Mouse (Mus musculus): ENCODE measurements around the gene Best2. TPM values are rescaled to one million over a fixed set of nuclear protein-coding genes. Genes with fewer than 3 reads are reported as not detected.

Gene Best2
- polyA plus RNA-seq, 1 experiment from 2014 or later = not detected

- no peak overlapping the region for H3K4me2 ChIP-seq (replicated peaks; ENCODE audit: low read depth, low read length)
- H3K4me3 ChIP-seq (ENCODE audit: low read depth, low read length) = no peak overlapping the region
- no peaks in the 10 kb centered on the region for H3K9me3 ChIP-seq (ENCODE audit: control insufficient read depth, low read length)
- H3K4me1 ChIP-seq (replicated peaks; ENCODE audit: control insufficient read depth, insufficient read depth, low read length) = peaks cover 16% of the 10 kb centered on the region
- H3K27ac ChIP-seq (ENCODE audit: low read depth, low read length) = no peak overlapping the region
- no peak overlapping the region for H3K9ac ChIP-seq (ENCODE audit: low read depth, low read length)
- no peak for DNase-seq (ENCODE audit: low spot score)
- 18% methylated on average over 15 of the region's 15 CpGs for WGBS
- H3K36me3 ChIP-seq (ENCODE audit: control insufficient read depth, insufficient read depth, low read length) = no peaks in the 10 kb centered on the region
- no peak for ATAC-seq (ENCODE audit: low FRiP score)
- peaks cover 19% of the 10 kb centered on the region for H3K27me3 ChIP-seq (ENCODE audit: control insufficient read depth, insufficient read depth, low read length)
These were observed 25.0 kb downstream of the Best2 start for GRCm38 (mm10) chr8:84989311-84989731.

GRCm38 (mm10) chr8:84987903-84988302 lies 26.4 kb downstream of the Best2 start:
- Histone ChIP-seq H3K4me1 (replicated peaks; ENCODE audit: control insufficient read depth, insufficient read depth, low read length) (peaks cover 16% of the 10 kb centered on the region), H3K4me2 (replicated peaks; ENCODE audit: low read depth, low read length) (no peak overlapping the region), H3K9ac (ENCODE audit: low read depth, low read length) (no peak overlapping the region), H3K4me3 (ENCODE audit: low read depth, low read length) (no peak overlapping the region), H3K27ac (ENCODE audit: low read depth, low read length) (no peak overlapping the region), H3K27me3 (ENCODE audit: control insufficient read depth, insufficient read depth, low read length) (peaks cover 21% of the 10 kb centered on the region), H3K9me3 (ENCODE audit: control insufficient read depth, low read length) (no peaks in the 10 kb centered on the region), H3K36me3 (ENCODE audit: control insufficient read depth, insufficient read depth, low read length) (no peaks in the 10 kb centered on the region)
- no peak for ATAC-seq (ENCODE audit: low FRiP score)
- DNase-seq (ENCODE audit: low spot score) = no peak
- 69% methylated on average over 2 of the region's 2 CpGs for WGBS

GRCm38 (mm10) chr8:84987388-84987787 lies 26.9 kb downstream of the Best2 start:
- H3K4me3 ChIP-seq (ENCODE audit: low read depth, low read length) = no peak overlapping the region
- H3K27ac ChIP-seq (ENCODE audit: low read depth, low read length) = no peak overlapping the region
- H3K4me2 ChIP-seq (replicated peaks; ENCODE audit: low read depth, low read length) = no peak overlapping the region
- no peaks in the 10 kb centered on the region for H3K36me3 ChIP-seq (ENCODE audit: control insufficient read depth, insufficient read depth, low read length)
- no peak overlapping the region for H3K9ac ChIP-seq (ENCODE audit: low read depth, low read length)
- peaks cover 21% of the 10 kb centered on the region for H3K27me3 ChIP-seq (ENCODE audit: control insufficient read depth, insufficient read depth, low read length)
- no peak for DNase-seq (ENCODE audit: low spot score)
- no peak for ATAC-seq (ENCODE audit: low FRiP score)
- 83% methylated on average over 5 of the region's 5 CpGs for WGBS
- no peaks in the 10 kb centered on the region for H3K9me3 ChIP-seq (ENCODE audit: control insufficient read depth, low read length)
- H3K4me1 ChIP-seq (replicated peaks; ENCODE audit: control insufficient read depth, insufficient read depth, low read length) = peaks cover 16% of the 10 kb centered on the region

GRCm38 (mm10) chr8:84986379-84986945 lies 27.9 kb downstream of the Best2 start:
- H3K9me3 ChIP-seq (ENCODE audit: control insufficient read depth, low read length) = no peaks in the 10 kb centered on the region
- H3K4me1 ChIP-seq (replicated peaks; ENCODE audit: control insufficient read depth, insufficient read depth, low read length) = peaks cover 16% of the 10 kb centered on the region
- no peaks in the 10 kb centered on the region for H3K36me3 ChIP-seq (ENCODE audit: control insufficient read depth, insufficient read depth, low read length)
- peak overlapping the region; percentile 42 for H3K4me3 ChIP-seq (ENCODE audit: low read depth, low read length)
- no peak overlapping the region for H3K9ac ChIP-seq (ENCODE audit: low read depth, low read length)
- 44% methylated on average over 8 of the region's 8 CpGs for WGBS
- peaks cover 23% of the 10 kb centered on the region for H3K27me3 ChIP-seq (ENCODE audit: control insufficient read depth, insufficient read depth, low read length)
- H3K27ac ChIP-seq (ENCODE audit: low read depth, low read length) = no peak overlapping the region
- ATAC-seq (ENCODE audit: low FRiP score) (no peak), DNase-seq (ENCODE audit: low spot score) (no peak)
- peak overlapping the region; percentile 88 for H3K4me2 ChIP-seq (replicated peaks; ENCODE audit: low read depth, low read length)

GRCm38 (mm10) chr8:84985684-84986378 lies 28.5 kb downstream of the Best2 start:
- peaks cover 27% of the 10 kb centered on the region for H3K27me3 ChIP-seq (ENCODE audit: control insufficient read depth, insufficient read depth, low read length)

GRCm38 (mm10) chr8:84985049-84985683 lies 29.2 kb downstream of the Best2 start:
- DNase-seq (ENCODE audit: low spot score) = peak; percentile 34
- 0 out of 2 replicates have a peak overlapping the region, but pooled peaks have one; percentile 11 for H3K27ac ChIP-seq (ENCODE audit: low read depth, low read length)
- H3K9ac ChIP-seq (ENCODE audit: low read depth, low read length) = peak overlapping the region; percentile 52
- H3K4me2 ChIP-seq (replicated peaks; ENCODE audit: low read depth, low read length) = peak overlapping the region; percentile 88
- peaks cover 18% of the 10 kb centered on the region for H3K4me1 ChIP-seq (replicated peaks; ENCODE audit: control insufficient read depth, insufficient read depth, low read length)
- H3K36me3 ChIP-seq (ENCODE audit: control insufficient read depth, insufficient read depth, low read length) = no peaks in the 10 kb centered on the region
- H3K4me3 ChIP-seq (ENCODE audit: low read depth, low read length) = peak overlapping the region; percentile 42
- ATAC-seq (ENCODE audit: low FRiP score) = no peak
- under 1% methylated on average over 23 of the region's 23 CpGs for WGBS
- no peaks in the 10 kb centered on the region for H3K9me3 ChIP-seq (ENCODE audit: control insufficient read depth, low read length)
- peaks cover 33% of the 10 kb centered on the region for H3K27me3 ChIP-seq (ENCODE audit: control insufficient read depth, insufficient read depth, low read length)

More at GRCm38 (mm10) chr8:84985684-84986378, 28.5 kb downstream of the Best2 start:
- H3K27ac ChIP-seq (ENCODE audit: low read depth, low read length) = no peak overlapping the region
- peak overlapping the region; percentile 42 for H3K4me3 ChIP-seq (ENCODE audit: low read depth, low read length)
- under 1% methylated on average over 53 of the region's 53 CpGs for WGBS
- peaks cover 19% of the 10 kb centered on the region for H3K4me1 ChIP-seq (replicated peaks; ENCODE audit: control insufficient read depth, insufficient read depth, low read length)
- H3K36me3 ChIP-seq (ENCODE audit: control insufficient read depth, insufficient read depth, low read length) = no peaks in the 10 kb centered on the region
- H3K4me2 ChIP-seq (replicated peaks; ENCODE audit: low read depth, low read length) = peak overlapping the region; percentile 88
- DNase-seq (ENCODE audit: low spot score) = peak; percentile 82
- ATAC-seq (ENCODE audit: low FRiP score) = peak; percentile 21; the same call in 1 of the 2 replicates
- no peaks in the 10 kb centered on the region for H3K9me3 ChIP-seq (ENCODE audit: control insufficient read depth, low read length)
- peak overlapping the region; percentile 52 for H3K9ac ChIP-seq (ENCODE audit: low read depth, low read length)

GRCm38 (mm10) chr8:84984294-84985048 lies 29.9 kb downstream of the Best2 start:
- ATAC-seq (ENCODE audit: low FRiP score) (no peak), DNase-seq (ENCODE audit: low spot score) (no peak)
- Histone ChIP-seq H3K9me3 (ENCODE audit: control insufficient read depth, low read length) (no peaks in the 10 kb centered on the region), H3K27ac (ENCODE audit: low read depth, low read length) (no peak overlapping the region), H3K4me2 (replicated peaks; ENCODE audit: low read depth, low read length) (peak overlapping the region; percentile 88), H3K4me3 (ENCODE audit: low read depth, low read length) (no peak overlapping the region), H3K36me3 (ENCODE audit: control insufficient read depth, insufficient read depth, low read length) (no peaks in the 10 kb centered on the region), H3K27me3 (ENCODE audit: control insufficient read depth, insufficient read depth, low read length) (peaks cover 37% of the 10 kb centered on the region), H3K4me1 (replicated peaks; ENCODE audit: control insufficient read depth, insufficient read depth, low read length) (peaks cover 22% of the 10 kb centered on the region), H3K9ac (ENCODE audit: low read depth, low read length) (peak overlapping the region; percentile 52; the same call in 1 of the 2 replicates)
- WGBS = 10% methylated on average over 15 of the region's 16 CpGs

- H3K9ac ChIP-seq (ENCODE audit: low read depth, low read length) = no peak overlapping the region
- no peaks in the 10 kb centered on the region for H3K36me3 ChIP-seq (ENCODE audit: control insufficient read depth, insufficient read depth, low read length)
- no peak overlapping the region for H3K4me2 ChIP-seq (replicated peaks; ENCODE audit: low read depth, low read length)
- ATAC-seq (ENCODE audit: low FRiP score) (no peak), DNase-seq (ENCODE audit: low spot score) (no peak)
- H3K27ac ChIP-seq (ENCODE audit: low read depth, low read length) = no peak overlapping the region
- H3K27me3 ChIP-seq (ENCODE audit: control insufficient read depth, insufficient read depth, low read length) = peaks cover 45% of the 10 kb centered on the region
- 60% methylated on average over 3 of the region's 3 CpGs for WGBS
- no peaks in the 10 kb centered on the region for H3K9me3 ChIP-seq (ENCODE audit: control insufficient read depth, low read length)
- H3K4me1 ChIP-seq (replicated peaks; ENCODE audit: control insufficient read depth, insufficient read depth, low read length) = peaks cover 26% of the 10 kb centered on the region
- no peak overlapping the region for H3K4me3 ChIP-seq (ENCODE audit: low read depth, low read length)
These were observed 31.8 kb downstream of the Best2 start for GRCm38 (mm10) chr8:84982499-84983011.

All from hindbrain, embryonic 11.5 days (tissue).